Mouse (Mus musculus): ENCODE results near the gene Catsper4. TPM values are rescaled to one million over a fixed set of nuclear protein-coding genes. Genes with fewer than 3 reads are reported as not detected.

The Catsper4 gene
- polyA plus RNA-seq (2012; rRNA removed): 0.16 and 0.18 TPM in 2 replicates

GRCm38 (mm10) chr4:134227194-134227593, at the start of gene Catsper4:
Gene Catsper4 (minus strand): TSS chr4:134227383.

GRCm38 (mm10) chr4:134253722-134254324, 26.6 kb upstream of the Catsper4 start, which contains the start of gene Grrp1:
Gene Grrp1 (minus strand): TSS chr4:134254106.

GRCm38 (mm10) chr4:134246719-134247258, 19.6 kb upstream of the Catsper4 start, which contains the start of gene Gm30191:
Gene Gm30191 (plus strand): TSS chr4:134246935.

GRCm38 (mm10) chr4:134245148-134245843, 18.1 kb upstream of the Catsper4 start, which contains the start of gene Zfp593:
Gene Zfp593 (minus strand): TSS chr4:134245592.

GRCm38 (mm10) chr4:134243516-134244250, 16.5 kb upstream of the Catsper4 start, which contains the start of gene E130218I03Rik:
Gene E130218I03Rik (plus strand): TSS chr4:134243662.

GRCm38 (mm10) chr4:134238279-134238651, 11.1 kb upstream of the Catsper4 start, which contains the start of gene Cnksr1:
Gene Cnksr1 (minus strand): TSS chr4:134238399.

GRCm38 (mm10) chr4:134202904-134203303, 24.3 kb downstream of the Catsper4 start, which contains the start of gene Gm7534:
Gene Gm7534 (minus strand): TSS chr4:134203004.

Other genes starting within 250 kb of the Catsper4 start
- 48.2 and 49.5 TPM in 2 replicates for gene Dhdds, start 226.5 kb downstream of the Catsper4 start, polyA plus RNA-seq (2012; rRNA removed)
- gene Lin28a, start 208.5 kb downstream of the Catsper4 start, polyA plus RNA-seq (2012; rRNA removed): 0.32 and 0.36 TPM in 2 replicates
- 0.04 TPM in 1 of 2 replicates, not detected in the other for gene Zfp683, start 173.5 kb downstream of the Catsper4 start, polyA plus RNA-seq (2012; rRNA removed)
- gene Crybg2, start 166.6 kb downstream of the Catsper4 start, polyA plus RNA-seq (2012; rRNA removed): 1.2 and 2.1 TPM in 2 replicates
- 7.7 and 8.2 TPM in 2 replicates for gene Cd52, start 132.3 kb downstream of the Catsper4 start, polyA plus RNA-seq (2012; rRNA removed)
- 23.9 and 27.0 TPM in 2 replicates for gene Ubxn11, start 124.8 kb downstream of the Catsper4 start, polyA plus RNA-seq (2012; rRNA removed)
- gene Sh3bgrl3, start 98.6 kb downstream of the Catsper4 start, polyA plus RNA-seq (2012; rRNA removed): 205 and 259 TPM in 2 replicates
- 28.7 and 29.6 TPM in 2 replicates for gene Cep85, start 40.3 kb downstream of the Catsper4 start, polyA plus RNA-seq (2012; rRNA removed)
- gene Gm7534, start 24.4 kb downstream of the Catsper4 start, polyA plus RNA-seq (2012; rRNA removed): not detected in 2 replicates
- gene Cnksr1, start 11.0 kb upstream of the Catsper4 start, polyA plus RNA-seq (2012; rRNA removed): 0.26 and 0.80 TPM in 2 replicates
- gene E130218I03Rik, start 16.3 kb upstream of the Catsper4 start, polyA plus RNA-seq (2012; rRNA removed): 0.04 TPM in 1 of 2 replicates, not detected in the other
- gene Zfp593, start 18.2 kb upstream of the Catsper4 start, polyA plus RNA-seq (2012; rRNA removed): 13.7 and 14.4 TPM in 2 replicates
- 0.16 TPM in 1 of 2 replicates, not detected in the other for gene Gm30191, start 19.6 kb upstream of the Catsper4 start, polyA plus RNA-seq (2012; rRNA removed)
- gene Grrp1, start 26.7 kb upstream of the Catsper4 start, polyA plus RNA-seq (2012; rRNA removed): 14.5 and 17.0 TPM in 2 replicates
- 15.2 and 16.8 TPM in 2 replicates for gene Pdik1l, start 60.5 kb upstream of the Catsper4 start, polyA plus RNA-seq (2012; rRNA removed)
- gene Trim63, start 87.7 kb upstream of the Catsper4 start, polyA plus RNA-seq (2012; rRNA removed): 0.17 and 1.2 TPM in 2 replicates
- 0.02 and 0.10 TPM in 2 replicates for gene Slc30a2, start 115.8 kb upstream of the Catsper4 start, polyA plus RNA-seq (2012; rRNA removed)
- gene Extl1, start 156.5 kb upstream of the Catsper4 start, polyA plus RNA-seq (2012; rRNA removed): 0.34 and 2.1 TPM in 2 replicates
- gene Pafah2, start 168.9 kb upstream of the Catsper4 start, polyA plus RNA-seq (2012; rRNA removed): 13.7 and 15.8 TPM in 2 replicates
- 1,707 and 1,926 TPM in 2 replicates for gene Stmn1, start 240.9 kb upstream of the Catsper4 start, polyA plus RNA-seq (2012; rRNA removed)